Mouse (Mus musculus): ENCODE measurements around the gene Stxbp4. TPM values are rescaled to one million over a fixed set of nuclear protein-coding genes. Genes with fewer than 3 reads are reported as not detected.
A peak's percentile ranks its signal among the peaks of the same experiment; 100 is the strongest.

The Stxbp4 gene
- total and polyA plus RNA-seq, 2 experiments from 2014 or later = 8.1 to 10.5 TPM

GRCm38 (mm10) chr11:90538636-90539263 lies 99.1 kb downstream of the Stxbp4 start:
- no peak for ATAC-seq
- Histone ChIP-seq H3K4me1 (ENCODE audit: insufficient read depth) (no peaks in the 10 kb centered on the region), H3K9me3 (ENCODE audit: low read length) (no peaks in the 10 kb centered on the region), H3K4me2 (ENCODE audit: low read depth) (no peak overlapping the region), H3K4me3 (ENCODE audit: low read depth, low read length) (no peak overlapping the region), H3K9ac (no peak overlapping the region), H3K27ac (ENCODE audit: low read depth, low read length) (no peak overlapping the region), H3K27me3 (ENCODE audit: insufficient read depth, low read length) (no peaks in the 10 kb centered on the region), H3K36me3 (ENCODE audit: insufficient read depth) (no peaks in the 10 kb centered on the region; the same call in 1 of the 2 replicates)
- no peak for TF ChIP-seq CTCF (IDR thresholded peaks at IDR 0.05; ENCODE audit: low read depth)
- 95% methylated on average over 7 of the region's 7 CpGs for WGBS
- no peak for DNase-seq

- Histone ChIP-seq H3K27ac (ENCODE audit: low read depth, low read length) (no peak overlapping the region), H3K27me3 (ENCODE audit: insufficient read depth, low read length) (no peaks in the 10 kb centered on the region), H3K36me3 (ENCODE audit: insufficient read depth) (no peaks in the 10 kb centered on the region), H3K9me3 (ENCODE audit: low read length) (no peaks in the 10 kb centered on the region), H3K4me2 (ENCODE audit: low read depth) (no peak overlapping the region), H3K4me1 (ENCODE audit: insufficient read depth) (no peaks in the 10 kb centered on the region), H3K9ac (no peak overlapping the region), H3K4me3 (ENCODE audit: low read depth, low read length) (no peak overlapping the region)
- DNase-seq = no peak
- ATAC-seq = no peak
- no peak for TF ChIP-seq CTCF (IDR thresholded peaks at IDR 0.05; ENCODE audit: low read depth)
- WGBS = 95% methylated on average over 2 of the region's 2 CpGs
These were observed 112.6 kb downstream of the Stxbp4 start for GRCm38 (mm10) chr11:90525311-90525710.

- 56% methylated on average over 8 of the region's 8 CpGs for WGBS
- ATAC-seq = 0 out of 2 replicates have a peak, but pooled peaks have one; percentile 27
- no peaks in the 10 kb centered on the region for H3K9me3 ChIP-seq (ENCODE audit: low read length)
- no peak for DNase-seq
- TF ChIP-seq CTCF (IDR thresholded peaks at IDR 0.05; ENCODE audit: low read depth) = no peak
- H3K9ac ChIP-seq = no peak overlapping the region
- no peak overlapping the region for H3K4me2 ChIP-seq (ENCODE audit: low read depth)
- 0 out of 2 replicates have a peak, but pooled peaks cover 5% of the 10 kb centered on the region for H3K36me3 ChIP-seq (ENCODE audit: insufficient read depth)
- no peak overlapping the region for H3K27ac ChIP-seq (ENCODE audit: low read depth, low read length)
- H3K4me1 ChIP-seq (ENCODE audit: insufficient read depth) = no peaks in the 10 kb centered on the region
- no peaks in the 10 kb centered on the region for H3K27me3 ChIP-seq (ENCODE audit: insufficient read depth, low read length)
- H3K4me3 ChIP-seq (ENCODE audit: low read depth, low read length) = no peak overlapping the region
These were observed 116.8 kb downstream of the Stxbp4 start for GRCm38 (mm10) chr11:90521040-90521439.

- H3K27ac ChIP-seq (ENCODE audit: low read depth, low read length) = no peak overlapping the region
- no peak for DNase-seq
- H3K36me3 ChIP-seq (ENCODE audit: insufficient read depth) = 0 out of 2 replicates have a peak, but pooled peaks cover 5% of the 10 kb centered on the region
- WGBS = 82% methylated on average over 1 of the region's 1 CpGs
- no peak overlapping the region for H3K4me3 ChIP-seq (ENCODE audit: low read depth, low read length)
- H3K4me1 ChIP-seq (ENCODE audit: insufficient read depth) = no peaks in the 10 kb centered on the region
- TF ChIP-seq CTCF (IDR thresholded peaks at IDR 0.05; ENCODE audit: low read depth) = no peak
- no peaks in the 10 kb centered on the region for H3K9me3 ChIP-seq (ENCODE audit: low read length)
- H3K27me3 ChIP-seq (ENCODE audit: insufficient read depth, low read length) = no peaks in the 10 kb centered on the region
- no peak overlapping the region for H3K9ac ChIP-seq
- no peak overlapping the region for H3K4me2 ChIP-seq (ENCODE audit: low read depth)
- ATAC-seq = no peak
These were observed 120.1 kb downstream of the Stxbp4 start for GRCm38 (mm10) chr11:90517750-90518149.

GRCm38 (mm10) chr11:90512538-90513219 lies 125.2 kb downstream of the Stxbp4 start:
- DNase-seq (no peak), ATAC-seq (peak; percentile 27; the same call in 1 of the 2 replicates)
- H3K4me3 ChIP-seq (ENCODE audit: low read depth, low read length) = no peak overlapping the region
- H3K9ac ChIP-seq = no peak overlapping the region
- TF ChIP-seq CTCF (IDR thresholded peaks at IDR 0.05; ENCODE audit: low read depth) = no peak
- H3K4me1 ChIP-seq (ENCODE audit: insufficient read depth) = no peaks in the 10 kb centered on the region
- H3K9me3 ChIP-seq (ENCODE audit: low read length) = no peaks in the 10 kb centered on the region
- no peak overlapping the region for H3K27ac ChIP-seq (ENCODE audit: low read depth, low read length)
- 68% methylated on average over 5 of the region's 5 CpGs for WGBS
- H3K36me3 ChIP-seq (ENCODE audit: insufficient read depth) = 0 out of 2 replicates have a peak, but pooled peaks cover 5% of the 10 kb centered on the region
- H3K27me3 ChIP-seq (ENCODE audit: insufficient read depth, low read length) = no peaks in the 10 kb centered on the region
- no peak overlapping the region for H3K4me2 ChIP-seq (ENCODE audit: low read depth)

GRCm38 (mm10) chr11:90501846-90502245 lies 136.0 kb downstream of the Stxbp4 start:
- H3K27ac ChIP-seq (ENCODE audit: low read depth, low read length) = no peak overlapping the region
- DNase-seq (no peak), ATAC-seq (no peak)
- no peaks in the 10 kb centered on the region for H3K27me3 ChIP-seq (ENCODE audit: insufficient read depth, low read length)
- 43% methylated on average over 4 of the region's 4 CpGs for WGBS
- H3K4me1 ChIP-seq (ENCODE audit: insufficient read depth) = no peaks in the 10 kb centered on the region
- no peaks in the 10 kb centered on the region for H3K9me3 ChIP-seq (ENCODE audit: low read length)
- H3K4me3 ChIP-seq (ENCODE audit: low read depth, low read length) = no peak overlapping the region
- TF ChIP-seq CTCF (IDR thresholded peaks at IDR 0.05; ENCODE audit: low read depth) = no peak
- H3K9ac ChIP-seq = no peak overlapping the region
- no peak overlapping the region for H3K4me2 ChIP-seq (ENCODE audit: low read depth)
- H3K36me3 ChIP-seq (ENCODE audit: insufficient read depth) = no peaks in the 10 kb centered on the region

GRCm38 (mm10) chr11:90499918-90500317 lies 138.0 kb downstream of the Stxbp4 start:
- DNase-seq (no peak), ATAC-seq (no peak)
- Histone ChIP-seq H3K4me2 (ENCODE audit: low read depth) (no peak overlapping the region), H3K9me3 (ENCODE audit: low read length) (no peaks in the 10 kb centered on the region), H3K27ac (ENCODE audit: low read depth, low read length) (no peak overlapping the region), H3K27me3 (ENCODE audit: insufficient read depth, low read length) (no peaks in the 10 kb centered on the region), H3K4me1 (ENCODE audit: insufficient read depth) (no peaks in the 10 kb centered on the region), H3K36me3 (ENCODE audit: insufficient read depth) (no peaks in the 10 kb centered on the region), H3K4me3 (ENCODE audit: low read depth, low read length) (no peak overlapping the region), H3K9ac (no peak overlapping the region)
- WGBS = 97% methylated on average over 6 of the region's 6 CpGs
- no peak for TF ChIP-seq CTCF (IDR thresholded peaks at IDR 0.05; ENCODE audit: low read depth)

Measured in forebrain, postnatal 0 days (tissue).